ENCODE assay signal across 11 mouse cellular contexts in the genomic region with DNA sequence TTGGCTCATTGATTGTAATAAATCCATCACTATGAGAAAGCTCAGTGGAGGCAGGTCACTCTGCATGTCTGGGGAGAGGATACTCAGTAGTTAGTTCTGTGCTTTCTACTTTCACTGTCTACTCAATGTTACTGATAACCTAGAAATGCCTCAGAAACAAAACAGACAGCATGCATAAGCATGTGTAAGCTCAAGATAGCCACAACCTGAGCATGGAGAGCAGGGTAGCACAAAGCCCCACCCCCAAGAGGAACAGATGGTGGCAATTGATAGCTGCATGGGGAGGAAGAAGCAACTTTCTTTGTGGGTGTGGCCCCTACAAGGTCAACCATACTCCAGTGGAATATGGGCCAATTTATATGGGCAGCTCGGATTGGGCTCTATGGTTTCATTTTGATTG.
A peak's percentile ranks its signal among the peaks of the same experiment; 100 is the strongest.
DNase-seq lines count a peak whose midpoint lies in the region; ATAC-seq lines count a peak whose summit lies in the region.
"Had no signal": no experiment of that assay in that cellular context is flagged by ENCODE, and none has a peak within 500 bp of the region (broad histone marks: within the 10 kb centered on the region; RNA-seq: fewer than 3 reads in every experiment).

No protein-coding gene starts in this region.

- H3K27me3 ChIP-seq in hindbrain, embryonic 13.5 days = no peaks in the 10 kb centered on the region
- no peaks in the 10 kb centered on the region for H3K27me3 ChIP-seq in hindbrain, embryonic 12.5 days
- no peaks in the 10 kb centered on the region for H3K27me3 ChIP-seq in intestine, embryonic 16.5 days (replicated peaks; ENCODE audit: control insufficient read depth, insufficient read depth, low read length)
- H3K27me3 ChIP-seq in neural tube, embryonic 15.5 days (replicated peaks) = no peaks in the 10 kb centered on the region
- H3K27me3 ChIP-seq: embryonic facial prominence, embryonic 15.5 days; limb, embryonic 15.5 days had no signal

- no peaks in the 10 kb centered on the region for H3K9me3 ChIP-seq in hindbrain, embryonic 13.5 days
- H3K9me3 ChIP-seq in hindbrain, embryonic 12.5 days (replicated peaks) = no peaks in the 10 kb centered on the region
- H3K9me3 ChIP-seq in intestine, embryonic 16.5 days (ENCODE audit: control insufficient read depth, low read length) = no peaks in the 10 kb centered on the region
- H3K9me3 ChIP-seq in neural tube, embryonic 15.5 days (replicated peaks) = no peaks in the 10 kb centered on the region
- H3K9me3 ChIP-seq: embryonic facial prominence, embryonic 15.5 days; limb, embryonic 15.5 days had no signal

- H3K4me1 ChIP-seq in hindbrain, embryonic 13.5 days (replicated peaks) = no peaks in the 10 kb centered on the region
- no peaks in the 10 kb centered on the region for H3K4me1 ChIP-seq in hindbrain, embryonic 12.5 days
- no peaks in the 10 kb centered on the region for H3K4me1 ChIP-seq in intestine, embryonic 16.5 days (ENCODE audit: control insufficient read depth, insufficient read depth, low read length)
- H3K4me1 ChIP-seq in neural tube, embryonic 15.5 days = no peaks in the 10 kb centered on the region
- H3K4me1 ChIP-seq: embryonic facial prominence, embryonic 15.5 days; limb, embryonic 15.5 days had no signal

- 96% methylated on average over 1 of the region's 1 CpGs for WGBS in hindbrain, embryonic 13.5 days
- 84% methylated on average over 1 of the region's 1 CpGs for WGBS in hindbrain, embryonic 12.5 days
- 81% methylated on average over 1 of the region's 1 CpGs for WGBS in intestine, embryonic 16.5 days
- 82% methylated on average over 1 of the region's 1 CpGs for WGBS in neural tube, embryonic 15.5 days

- DNase-seq in c-Kit-negative CD71-positive TER-119-positive erythroid progenitor cells, embryonic 14.5 days (ENCODE audit: low read depth, low spot score) = peak; percentile 90
- DNase-seq in spleen, postnatal 14 days (ENCODE audit: low spot score in 2 of 2) = peak; percentile 11 to 13
- DNase-seq in cerebellum, postnatal 10 days = no peak
- DNase-seq: heart, postnatal 10 days; kidney, adult 2 months had no signal

- 0 out of 2 replicates have a peak, but pooled peaks have one; percentile 36 for ATAC-seq in hindbrain, embryonic 13.5 days (ENCODE audit: low FRiP score)
- no peak for ATAC-seq in hindbrain, embryonic 12.5 days (ENCODE audit: low FRiP score)
- peak; percentile 77 for ATAC-seq in intestine, embryonic 16.5 days
- no peak for ATAC-seq in neural tube, embryonic 15.5 days (ENCODE audit: low FRiP score)

- H3K4me3 ChIP-seq in hindbrain, embryonic 13.5 days = no peak overlapping the region
- no peak overlapping the region for H3K4me3 ChIP-seq in hindbrain, embryonic 12.5 days
- no peak overlapping the region for H3K4me3 ChIP-seq in intestine, embryonic 16.5 days (ENCODE audit: low read length)
- no peak overlapping the region for H3K4me3 ChIP-seq in neural tube, embryonic 15.5 days (replicated peaks)
- H3K4me3 ChIP-seq: embryonic facial prominence, embryonic 15.5 days; limb, embryonic 15.5 days had no signal

- H3K9ac ChIP-seq in hindbrain, embryonic 13.5 days = no peak overlapping the region
- no peak overlapping the region for H3K9ac ChIP-seq in hindbrain, embryonic 12.5 days
- H3K9ac ChIP-seq in intestine, embryonic 16.5 days (ENCODE audit: low read depth, low read length) = no peak overlapping the region
- H3K9ac ChIP-seq in neural tube, embryonic 15.5 days (replicated peaks) = no peak overlapping the region
- H3K9ac ChIP-seq: embryonic facial prominence, embryonic 15.5 days; limb, embryonic 15.5 days had no signal

- no peak overlapping the region for H3K27ac ChIP-seq in hindbrain, embryonic 13.5 days
- no peak overlapping the region for H3K27ac ChIP-seq in hindbrain, embryonic 12.5 days
- no peak overlapping the region for H3K27ac ChIP-seq in intestine, embryonic 16.5 days (ENCODE audit: low read length)
- no peak overlapping the region for H3K27ac ChIP-seq in neural tube, embryonic 15.5 days (replicated peaks)
- H3K27ac ChIP-seq: embryonic facial prominence, embryonic 15.5 days; limb, embryonic 15.5 days had no signal

- no peaks in the 10 kb centered on the region for H3K36me3 ChIP-seq in hindbrain, embryonic 13.5 days
- no peaks in the 10 kb centered on the region for H3K36me3 ChIP-seq in hindbrain, embryonic 12.5 days
- H3K36me3 ChIP-seq in intestine, embryonic 16.5 days (ENCODE audit: control insufficient read depth, insufficient read depth, low read length) = no peaks in the 10 kb centered on the region
- no peaks in the 10 kb centered on the region for H3K36me3 ChIP-seq in neural tube, embryonic 15.5 days
- H3K36me3 ChIP-seq: embryonic facial prominence, embryonic 15.5 days; limb, embryonic 15.5 days had no signal

- H3K4me2 ChIP-seq in hindbrain, embryonic 13.5 days = no peak overlapping the region
- H3K4me2 ChIP-seq in hindbrain, embryonic 12.5 days (replicated peaks) = no peak overlapping the region
- H3K4me2 ChIP-seq in intestine, embryonic 16.5 days (ENCODE audit: low read depth, low read length) = no peak overlapping the region
- H3K4me2 ChIP-seq in neural tube, embryonic 15.5 days = no peak overlapping the region
- H3K4me2 ChIP-seq: embryonic facial prominence, embryonic 15.5 days; limb, embryonic 15.5 days had no signal

Comparison
In these comparisons a context has a peak if more than half of its experiments do, and no peak if none do; other contexts are left out.
1. ATAC-seq: peak in hindbrain, embryonic 13.5 days (single experiment) and intestine, embryonic 16.5 days (single experiment); none in hindbrain, embryonic 12.5 days (single experiment) and neural tube, embryonic 15.5 days (single experiment).
2. DNase-seq: peak in c-Kit-negative CD71-positive TER-119-positive erythroid progenitor cells, embryonic 14.5 days (single experiment) and spleen, postnatal 14 days (2 of 2); none in cerebellum, postnatal 10 days (0 of 2).